Mouse (Mus musculus) ES-E14 (cell line): ENCODE measurements around the gene Mga. TPM values are rescaled to one million over a fixed set of nuclear protein-coding genes. Genes with fewer than 3 reads are reported as not detected.

ENCODE experiments used
- DNase-seq: peaks from one replicate; pipeline ENCODE4 v3.0.0-alpha.2; 2013; ENCODE audit warnings: low read depth, low spot score
- H3K27ac ChIP-seq: 2 replicates; pipeline ENCODE4 v1.5.1; 2012; ENCODE audit warnings: low read depth, mild to moderate bottlenecking, low read length, moderate library complexity, mixed read lengths; ENCODE audit not compliant: poor library complexity, insufficient read depth, severe bottlenecking
- H3K36me3 ChIP-seq: 2 replicates; pipeline ENCODE4 v1.6.1; 2012; ENCODE audit warnings: mild to moderate bottlenecking, low read length, moderate library complexity, mixed read lengths; ENCODE audit not compliant: control insufficient read depth, poor library complexity, insufficient read depth, severe bottlenecking
- H3K4me1 ChIP-seq, 2 experiments: fragments of 150-350 bp in 1 of 2; sonication (generic) in 1 of 2; 2 replicates each; pipeline ENCODE4 v1.6.1; 2012; ENCODE audit warnings: low read length in 2 of 2, mild to moderate bottlenecking in 1 of 2, mixed read lengths in 1 of 2; ENCODE audit not compliant: control insufficient read depth in 2 of 2, insufficient read depth in 2 of 2, poor library complexity in 1 of 2
- H3K4me3 ChIP-seq, 2 experiments: fragments of 150-350 bp in 1 of 2; sonication (generic) in 1 of 2; 2 replicates each; pipeline ENCODE4 v1.5.1; 2012; ENCODE audit warnings: low read length in 2 of 2, low read depth in 1 of 2, mild to moderate bottlenecking in 1 of 2, mixed read lengths in 1 of 2; ENCODE audit not compliant: insufficient read depth in 1 of 2, poor library complexity in 1 of 2, severe bottlenecking in 1 of 2
- H3K9ac ChIP-seq: 2 replicates; pipeline ENCODE4 v1.6.1; 2012; ENCODE audit warnings: low read depth, mild to moderate bottlenecking, low read length, mixed read lengths; ENCODE audit not compliant: poor library complexity, insufficient read depth, severe bottlenecking
- H3K9me3 ChIP-seq: fragments of 150-350 bp; sonication (generic); 2 replicates; pipeline ENCODE4 v1.6.1; 2012; ENCODE audit warnings: low read depth, mild to moderate bottlenecking, low read length; ENCODE audit not compliant: control insufficient read depth, insufficient read depth
- CHD2 ChIP-seq: IDR thresholded peaks from 2 replicates; pipeline ENCODE4 v1.6.1; 2014; ENCODE audit warnings: mild to moderate bottlenecking, low read depth, low read length, inconsistent platforms
- HCFC1 ChIP-seq: IDR thresholded peaks from 2 replicates; pipeline ENCODE4 v1.6.1; 2012; ENCODE audit warnings: low read length, inconsistent platforms, borderline replicate concordance; ENCODE audit not compliant: insufficient read depth
- MAFK ChIP-seq: IDR thresholded peaks from 2 replicates; pipeline ENCODE4 v1.6.1; 2014; ENCODE audit warnings: mild to moderate bottlenecking, low read depth, low read length, inconsistent platforms; ENCODE audit not compliant: insufficient read depth
- ZC3H11A ChIP-seq: IDR thresholded peaks from 2 replicates; pipeline ENCODE4 v1.6.1; 2012; ENCODE audit warnings: low read depth, mild to moderate bottlenecking, inconsistent platforms, low read length, borderline replicate concordance
- ZNF384 ChIP-seq: IDR thresholded peaks from 2 replicates; pipeline ENCODE4 v1.6.1; 2012; ENCODE audit warnings: low read depth, low read length, inconsistent platforms
- in situ Hi-C, 2 experiments: fragments of 600-800 bp; cut with MboI; formaldehyde crosslinking; loops; one replicate each; pipeline ENCODE4 v1.15.1; 2025; ENCODE audit warnings: low sequenced_read_pairs in 2 of 2, inconsistent platforms in 1 of 2; ENCODE audit not compliant: unreplicated experiment in 2 of 2
- total RNA-seq: library from RNA; depleted of rRNA; stranded (reverse); fragments of 300-350 nt; gene quantifications from 2 replicates; pipeline ENCODE4 v1.2.3, GENCODE M21; 2012

Gene Mga
- total RNA-seq, 1 experiment, result 142 TPM

- Histone ChIP-seq H3K27ac (no peak overlapping the region), H3K4me1 (peaks cover 0 to 3% of the 10 kb centered on the region in 2 experiments; a peak in 1 of 4 replicates), H3K9ac (no peak overlapping the region), H3K4me3 (no peak overlapping the region), H3K36me3 (peaks cover 2% of the 10 kb centered on the region; the same call in 1 of the 2 replicates), H3K9me3 (no peaks in the 10 kb centered on the region)
- TF ChIP-seq ZNF384 (peak; percentile 55; the same call in 1 of the 2 replicates), ZC3H11A (no peak), MAFK (peak; percentile 70)
- DNase-seq, result no peak
- in situ Hi-C loops, result no loop called here
Observed at GRCm38 (mm10) chr2:119993515-119993914, 96.5 kb downstream of the Mga start.

GRCm38 (mm10) chr2:119994839-119995238, 97.8 kb downstream of the Mga start:
- in situ Hi-C loops, result no loop called here
- Histone ChIP-seq H3K36me3 (peaks cover 2% of the 10 kb centered on the region; the same call in 1 of the 2 replicates), H3K4me1 (peaks cover 0 to 3% of the 10 kb centered on the region in 2 experiments; a peak in 1 of 4 replicates), H3K9me3 (no peaks in the 10 kb centered on the region), H3K4me3 (no peak overlapping the region), H3K27ac (no peak overlapping the region), H3K9ac (no peak overlapping the region)
- no peak for TF ChIP-seq ZNF384
- no peak for TF ChIP-seq HCFC1
- TF ChIP-seq MAFK, result no peak
- DNase-seq, result no peak

GRCm38 (mm10) chr2:119995391-119996281, 98.6 kb downstream of the Mga start:
- Histone ChIP-seq H3K27ac (no peak overlapping the region), H3K4me3 (no peak overlapping the region), H3K9me3 (no peaks in the 10 kb centered on the region), H3K36me3 (peaks cover 2% of the 10 kb centered on the region; the same call in 1 of the 2 replicates), H3K9ac (no peak overlapping the region), H3K4me1 (peaks cover 0 to 4% of the 10 kb centered on the region in 2 experiments; a peak in 1 of 4 replicates)
- in situ Hi-C loops, result no loop called here
- DNase-seq, result no peak
- TF ChIP-seq ZC3H11A (no peak), HCFC1 (no peak), CHD2 (no peak), MAFK (no peak), ZNF384 (no peak)

GRCm38 (mm10) chr2:119997354-119997753, 100.3 kb downstream of the Mga start:
- H3K36me3 ChIP-seq, result peaks cover 1% of the 10 kb centered on the region; the same call in 1 of the 2 replicates
- TF ChIP-seq ZNF384, result no peak
- no peak for TF ChIP-seq ZC3H11A
- no peak for DNase-seq
- peaks cover 0 to 18% of the 10 kb centered on the region in 2 experiments; a peak in 2 of 4 replicates for H3K4me1 ChIP-seq
- no peak overlapping the region for H3K9ac ChIP-seq
- no peaks in the 10 kb centered on the region for H3K9me3 ChIP-seq
- in situ Hi-C loops, result no loop called here
- H3K27ac ChIP-seq, result no peak overlapping the region
- H3K4me3 ChIP-seq, result no peak overlapping the region
